Mouse (Mus musculus) bone marrow, adult 2 months (tissue): Measurements from ENCODE around the gene Myh11. TPM values are rescaled to one million over a fixed set of nuclear protein-coding genes. Genes with fewer than 3 reads are reported as not detected.
A peak's percentile ranks its signal among the peaks of the same experiment; 100 is the strongest.

Experiments used
- H3K27ac ChIP-seq: fragments of 200-500 bp; 2 replicates; pipeline ENCODE4 v1.5.1; 2012; ENCODE audit warnings: low read depth, mild to moderate bottlenecking, control low read depth, inconsistent platforms, low read length; ENCODE audit not compliant: control insufficient read depth, poor library complexity, insufficient read depth
- H3K4me1 ChIP-seq: fragments of 200-500 bp; 2 replicates; pipeline ENCODE4 v1.6.1; 2011; ENCODE audit warnings: low read length; ENCODE audit not compliant: control insufficient read depth, insufficient read depth
- H3K4me3 ChIP-seq: fragments of 200-500 bp; replicated peaks from 2 replicates; pipeline ENCODE3; 2011; ENCODE audit warnings: mild to moderate bottlenecking, low read depth, low read length, control low read depth; ENCODE audit not compliant: control insufficient read depth
- CTCF ChIP-seq: fragments of 200-500 bp; IDR thresholded peaks from 2 replicates; pipeline ENCODE4 v1.5.1; 2011; ENCODE audit warnings: low read length, control low read depth; ENCODE audit not compliant: control insufficient read depth, insufficient read depth
- POLR2A ChIP-seq: fragments of 200-500 bp; IDR thresholded peaks from 2 replicates; pipeline ENCODE4 v1.6.1; 2011; ENCODE audit warnings: low read depth, mild to moderate bottlenecking, control low read depth, low read length, borderline replicate concordance; ENCODE audit not compliant: control insufficient read depth
- WGBS: fragments of 180-500 bp; shearing (Covaris S2); methylation state at CpG from one replicate; pipeline ENCODE4 v1.1.7; 2018; 5-methylcytosine and 5-hydroxymethylcytosine counted together
- polyA plus RNA-seq: library from polyadenylated mRNA; stranded (reverse); fragments of >200 nt; gene quantifications from 2 replicates; pipeline ENCODE4 v1.2.4, GENCODE M21; 2011; ENCODE audit warnings: low replicate concordance; ENCODE audit not compliant: missing spikeins, insufficient read depth, insufficient read length

Myh11 gene
- polyA plus RNA-seq, 1 experiment, result 1.1 TPM

- WGBS, result 57% methylated on average over 6 of the region's 6 CpGs
- no peak overlapping the region for H3K4me3 ChIP-seq
- TF ChIP-seq POLR2A, result no peak
- TF ChIP-seq CTCF, result no peak
- no peaks in the 10 kb centered on the region; the same call in none of the 2 replicates for H3K4me1 ChIP-seq
- H3K27ac ChIP-seq, result peak overlapping the region; percentile 50; the same call in 1 of the 2 replicates
Measured at GRCm38 (mm10) chr16:14308245-14309073, 17.3 kb upstream of the Myh11 start.

GRCm38 (mm10) chr16:14307373-14307772 is 16.2 kb upstream of the Myh11 start:
- H3K4me1 ChIP-seq, result no peaks in the 10 kb centered on the region; the same call in none of the 2 replicates

GRCm38 (mm10) chr16:14306451-14306850 is 15.3 kb upstream of the Myh11 start:
- 98% methylated on average over 1 of the region's 1 CpGs for WGBS
- no peak overlapping the region for H3K27ac ChIP-seq
- TF ChIP-seq POLR2A (no peak), CTCF (no peak)
- H3K4me1 ChIP-seq, result no peaks in the 10 kb centered on the region; the same call in none of the 2 replicates
- no peak overlapping the region for H3K4me3 ChIP-seq

More at GRCm38 (mm10) chr16:14307373-14307772, 16.2 kb upstream of the Myh11 start:
- TF ChIP-seq CTCF, result no peak
- TF ChIP-seq POLR2A, result no peak
- Histone ChIP-seq H3K4me3 (no peak overlapping the region), H3K27ac (no peak overlapping the region)
- WGBS, result 36% methylated on average over 1 of the region's 1 CpGs

GRCm38 (mm10) chr16:14304791-14305190 is 13.6 kb upstream of the Myh11 start:
- 77% methylated on average over 3 of the region's 3 CpGs for WGBS
- no peak overlapping the region for H3K27ac ChIP-seq
- H3K4me3 ChIP-seq, result no peak overlapping the region
- H3K4me1 ChIP-seq, result no peaks in the 10 kb centered on the region; the same call in none of the 2 replicates
- TF ChIP-seq POLR2A (no peak), CTCF (no peak)

- Histone ChIP-seq H3K27ac (no peak overlapping the region), H3K4me3 (no peak overlapping the region), H3K4me1 (no peaks in the 10 kb centered on the region; the same call in none of the 2 replicates)
- no peak for TF ChIP-seq CTCF
- 90% methylated on average over 7 of the region's 7 CpGs for WGBS
Measured at GRCm38 (mm10) chr16:14303676-14304075, 12.5 kb upstream of the Myh11 start.

- TF ChIP-seq CTCF, result no peak
- TF ChIP-seq POLR2A, result no peak
- WGBS, result 91% methylated on average over 2 of the region's 2 CpGs
- no peak overlapping the region for H3K27ac ChIP-seq
- no peak overlapping the region for H3K4me3 ChIP-seq
- no peaks in the 10 kb centered on the region; the same call in none of the 2 replicates for H3K4me1 ChIP-seq
Measured at GRCm38 (mm10) chr16:14303148-14303547, 12.0 kb upstream of the Myh11 start.

GRCm38 (mm10) chr16:14298461-14298860 is 7.3 kb upstream of the Myh11 start:
- H3K4me3 ChIP-seq, result no peak overlapping the region
- no peak overlapping the region for H3K27ac ChIP-seq
- TF ChIP-seq POLR2A, result no peak
- TF ChIP-seq CTCF, result no peak
- WGBS, result 92% methylated on average over 4 of the region's 4 CpGs
- H3K4me1 ChIP-seq, result no peaks in the 10 kb centered on the region

- TF ChIP-seq CTCF (no peak), POLR2A (no peak)
- no peaks in the 10 kb centered on the region; the same call in 1 of the 2 replicates for H3K4me1 ChIP-seq
- WGBS, result 89% methylated on average over 4 of the region's 4 CpGs
- no peak overlapping the region for H3K4me3 ChIP-seq
- no peak overlapping the region for H3K27ac ChIP-seq
Measured at GRCm38 (mm10) chr16:14297746-14298145, 6.6 kb upstream of the Myh11 start.

GRCm38 (mm10) chr16:14297137-14297536 is 6.0 kb upstream of the Myh11 start:
- no peaks in the 10 kb centered on the region; the same call in none of the 2 replicates for H3K4me1 ChIP-seq
- H3K27ac ChIP-seq, result no peak overlapping the region
- WGBS, result 88% methylated on average over 3 of the region's 3 CpGs
- no peak overlapping the region for H3K4me3 ChIP-seq
- TF ChIP-seq CTCF, result no peak
- TF ChIP-seq POLR2A, result no peak
